Mouse (Mus musculus): ENCODE measurements around the gene Adm2.
A peak's percentile ranks its signal among the peaks of the same experiment; 100 is the strongest.

The Adm2 gene

DNA sequence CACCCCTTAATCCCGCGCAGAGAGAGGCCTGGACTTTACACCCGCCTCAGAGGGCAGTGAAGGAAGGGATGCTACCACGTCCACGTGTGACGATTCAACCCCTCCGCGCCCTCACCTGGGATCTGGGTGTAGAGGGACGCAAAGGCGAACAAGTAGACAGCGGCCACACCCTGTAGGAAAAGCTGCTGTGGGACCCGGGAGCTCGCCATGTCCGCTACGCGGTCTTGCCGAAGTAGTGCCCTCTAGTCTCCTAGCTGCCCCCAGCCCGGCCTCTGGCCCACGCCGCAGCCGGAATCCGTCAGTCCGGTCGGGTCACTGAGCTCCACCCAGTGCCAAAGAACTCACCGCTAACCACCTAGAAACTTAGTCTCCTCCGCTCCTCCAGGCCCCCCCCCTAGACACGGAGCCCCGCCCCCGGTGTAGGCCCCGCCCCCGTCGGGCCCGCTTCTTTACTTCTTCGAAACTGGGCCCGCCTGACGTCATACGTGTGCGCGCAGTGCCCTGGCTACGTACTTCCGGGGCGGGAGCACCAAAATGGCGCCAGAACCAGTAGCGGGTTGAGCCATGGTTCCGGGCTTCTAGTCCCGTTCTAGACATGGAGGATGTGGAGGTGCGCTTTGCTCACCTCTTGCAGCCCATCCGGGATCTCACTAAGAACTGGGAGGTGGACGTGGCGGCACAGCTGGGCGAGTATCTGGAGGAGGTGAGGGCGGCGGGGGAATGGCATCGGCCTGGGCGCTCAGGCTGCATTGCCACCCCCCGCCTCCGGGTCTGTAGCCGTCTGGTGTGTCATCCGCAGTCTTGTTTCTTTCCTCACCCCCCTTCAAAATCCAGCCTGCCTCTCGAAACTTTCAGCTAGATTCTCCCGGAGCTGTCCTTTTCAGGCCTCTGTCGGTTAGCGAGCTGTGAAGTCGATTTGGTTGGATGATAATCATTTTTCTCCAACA lies 33.0 kb downstream of the Adm2 start, which contains the start of the genes Lmf2 and Ncaph2:
Lmf2 (minus strand) TSS at position 419 of the 947 bp plus-strand sequence.
Ncaph2 (plus strand) TSS at position 479 of the 947 bp plus-strand sequence.
- DNase-seq (ENCODE audit: low read depth, low spot score) = peak; percentile 90

DNA sequence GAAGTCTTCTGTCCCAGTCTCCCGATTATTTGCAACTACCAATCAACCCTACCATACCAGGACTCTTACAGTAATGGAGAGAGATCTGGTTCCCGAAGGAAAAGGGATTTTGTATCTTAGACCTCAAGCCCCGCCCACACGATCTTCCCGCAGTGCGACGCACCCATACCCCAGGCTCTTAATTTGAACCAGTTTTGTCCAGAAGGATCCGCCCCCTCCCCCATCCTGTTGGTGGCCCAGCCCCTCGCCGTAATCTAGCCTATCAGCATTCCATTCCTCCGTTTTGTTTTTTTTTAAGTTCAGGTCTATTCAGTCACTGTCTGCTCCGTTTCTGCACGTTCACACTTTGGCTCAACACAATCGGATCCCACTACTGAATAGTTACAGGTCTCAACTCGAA lies 33.9 kb downstream of the Adm2 start:
- peak; percentile 59 for DNase-seq (ENCODE audit: low read depth, low spot score)

DNA sequence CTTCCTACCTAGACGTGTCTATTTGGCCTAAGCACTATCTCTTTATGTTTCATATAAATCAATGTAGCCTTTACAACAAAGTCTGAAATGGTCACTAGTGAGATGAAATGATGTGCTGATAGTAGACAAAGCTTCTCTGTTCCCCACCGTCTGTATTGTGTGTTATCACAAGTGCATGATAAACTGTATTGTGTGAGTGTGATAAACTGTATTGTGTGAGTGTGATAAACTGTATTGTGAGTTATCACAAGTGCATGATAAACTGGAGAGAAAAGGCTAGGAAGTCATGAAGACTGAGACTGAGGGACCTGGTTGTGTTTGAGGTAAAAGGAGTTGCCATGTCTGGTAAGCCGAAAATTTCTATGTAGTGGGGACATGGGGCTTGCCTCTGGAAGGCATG lies 36.3 kb downstream of the Adm2 start:
- no peak for DNase-seq (ENCODE audit: low read depth, low spot score)

DNA sequence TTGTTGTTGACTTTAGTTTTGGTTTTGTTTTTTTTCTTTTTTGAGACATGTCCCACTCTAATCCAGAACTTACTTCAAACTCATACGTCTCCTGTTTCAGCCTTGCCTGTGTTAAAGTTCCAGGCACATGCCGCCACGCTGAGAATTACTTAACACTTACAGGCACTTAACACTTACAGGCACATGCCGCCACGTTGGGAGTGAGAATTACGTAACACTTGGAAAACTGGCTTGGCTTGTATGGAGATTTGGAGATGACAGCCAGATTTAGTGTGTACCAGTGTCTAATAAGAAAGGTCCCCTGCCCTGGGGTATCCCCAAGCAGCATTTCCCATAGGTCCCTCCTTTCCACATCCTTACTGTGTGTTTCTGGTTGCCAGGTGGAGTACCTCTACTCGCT lies 40.5 kb downstream of the Adm2 start:
- no peak for DNase-seq (ENCODE audit: low read depth, low spot score)

DNA sequence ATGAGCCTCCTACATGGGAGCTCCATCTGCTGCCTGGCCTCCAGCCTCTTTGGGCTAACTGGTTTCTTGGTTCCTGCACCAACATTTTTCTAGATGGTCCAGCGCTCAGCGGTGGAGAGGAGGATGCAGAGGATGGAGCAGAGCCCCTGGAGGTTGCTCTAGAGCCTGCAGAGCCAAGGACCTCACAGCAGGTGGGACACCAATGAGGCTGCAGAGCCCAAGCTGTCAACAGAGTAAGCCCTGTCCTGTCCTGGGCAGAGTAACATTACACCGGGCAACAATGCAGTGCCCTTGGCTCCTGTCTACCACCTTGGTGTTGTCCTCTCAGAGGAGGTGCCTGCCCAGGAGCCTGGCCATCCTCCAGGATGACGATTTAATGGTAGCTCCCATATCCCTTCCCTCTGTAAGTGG lies 42.6 kb downstream of the Adm2 start:
- no peak for DNase-seq (ENCODE audit: low read depth, low spot score)

DNA sequence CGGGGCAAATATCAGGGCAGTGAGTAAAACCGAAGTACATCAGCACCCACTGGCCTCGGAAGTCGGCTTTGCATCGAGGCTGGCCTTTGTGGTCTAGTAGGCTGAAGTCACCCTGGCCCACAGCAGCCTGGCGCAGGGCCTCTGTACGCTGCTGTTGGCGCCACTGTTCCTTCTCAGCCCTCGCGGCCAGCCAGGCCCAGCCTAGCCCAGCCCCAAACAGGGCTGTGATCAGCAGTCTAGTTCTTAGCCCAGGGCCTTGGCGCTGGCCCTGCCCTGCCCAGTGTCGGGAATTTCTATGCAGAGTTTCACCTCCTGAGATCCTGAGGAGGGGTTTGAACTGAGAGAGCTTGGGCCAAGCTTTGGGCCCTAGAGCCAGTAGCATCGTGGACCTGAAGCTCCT lies 49.5 kb downstream of the Adm2 start:
- no peak for DNase-seq (ENCODE audit: low read depth, low spot score)

DNA sequence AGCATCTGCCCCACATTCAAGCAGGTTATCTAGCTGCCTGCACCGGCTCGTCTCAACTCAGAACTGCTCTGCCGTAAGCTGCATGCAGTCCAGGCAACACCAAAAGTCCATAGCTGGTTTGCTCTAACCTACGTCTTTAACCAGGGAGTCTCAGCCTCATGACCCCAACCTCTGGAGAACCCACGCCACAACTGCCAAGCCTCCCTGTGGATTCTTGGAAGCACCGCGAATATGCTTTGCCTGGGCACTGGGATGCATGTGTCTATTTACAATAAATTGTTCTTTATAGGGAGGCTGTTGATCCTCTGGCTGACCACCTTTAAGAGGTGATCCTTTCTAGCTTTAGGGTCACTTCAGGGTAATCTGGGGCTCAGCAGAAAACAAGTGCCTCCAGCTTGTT lies 50.0 kb downstream of the Adm2 start:
- DNase-seq (ENCODE audit: low read depth, low spot score) = no peak

DNA sequence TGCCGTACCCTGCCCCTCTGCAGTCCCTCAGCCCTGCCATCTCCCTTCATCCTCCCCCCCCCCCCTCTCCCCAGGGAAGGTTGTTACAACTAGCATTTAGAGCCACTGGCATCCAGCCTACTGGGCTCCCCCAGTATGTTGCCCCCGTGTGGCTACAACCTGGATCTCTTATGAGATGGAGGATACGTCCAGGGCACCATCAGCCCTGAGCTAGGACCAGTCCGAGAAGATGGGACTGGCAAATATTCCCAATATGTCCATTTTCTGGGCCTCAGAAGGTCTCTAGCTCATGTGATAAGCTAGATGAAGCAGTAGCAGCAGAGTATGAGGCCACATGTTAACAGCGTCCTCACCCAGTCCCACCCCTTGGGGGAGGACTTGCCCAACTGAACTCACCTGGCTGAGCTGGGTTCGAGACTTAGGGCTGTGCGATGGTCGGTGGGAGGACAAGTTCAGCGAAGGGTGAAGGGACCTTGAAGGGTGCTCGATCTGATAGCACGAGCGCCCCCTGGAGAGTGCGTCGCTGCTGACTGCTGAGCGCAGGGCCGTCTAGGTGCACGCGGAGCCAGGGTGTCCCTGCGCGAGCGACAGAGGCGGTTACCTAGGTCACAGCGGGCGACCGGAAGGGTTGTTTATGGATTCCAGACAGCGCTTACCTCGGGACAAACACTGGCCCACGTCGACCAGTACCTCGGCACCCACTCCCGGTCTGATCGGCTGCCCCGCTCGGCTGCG lies 50.7 kb downstream of the Adm2 start:
- peak; percentile 50 for DNase-seq (ENCODE audit: low read depth, low spot score)

DNA sequence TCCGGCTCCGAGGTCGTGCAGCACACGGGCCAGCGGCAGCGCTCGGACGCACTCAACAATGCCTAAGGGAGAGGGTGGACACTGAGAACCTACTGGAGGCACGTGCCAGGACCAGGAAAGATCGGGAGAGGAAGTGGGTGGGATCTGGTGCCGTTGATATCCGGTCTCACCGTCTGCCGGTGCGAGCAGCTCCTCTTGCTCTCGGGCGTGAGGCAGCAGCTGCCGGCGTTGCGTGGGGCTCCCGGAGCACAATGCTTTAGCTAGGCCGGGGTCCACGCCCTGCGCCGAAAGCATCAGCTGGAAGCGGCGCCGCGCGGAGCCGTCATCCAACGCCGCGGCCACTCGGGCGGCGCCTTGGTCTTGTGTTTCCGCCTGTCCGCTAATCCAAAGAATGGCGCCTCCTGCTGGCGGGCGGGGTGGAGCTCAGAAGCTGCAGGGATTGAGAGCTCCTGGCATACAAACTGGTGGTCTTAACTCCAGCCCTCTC lies 51.3 kb downstream of the Adm2 start, which contains the start of gene Sco2:
Sco2 (minus strand) TSS at position 85 of the 487 bp plus-strand sequence.
- peak; percentile 73 for DNase-seq (ENCODE audit: low read depth, low spot score)

Data from brain, embryonic 18.5 days (tissue).